Mouse (Mus musculus) brain, embryonic 14.5 days (tissue): ENCODE data around the gene Cabp4.

ENCODE experiments used
- CTCF ChIP-seq: fragments of 200-500 bp; IDR thresholded peaks from 2 replicates; pipeline ENCODE4 v1.5.1; 2012; ENCODE audit warnings: inconsistent platforms, mild to moderate bottlenecking, moderate library complexity, borderline replicate concordance; ENCODE audit not compliant: insufficient read depth, insufficient read length; ENCODE audit errors: extremely low read depth
- POLR2A ChIP-seq: fragments of 200-500 bp; IDR thresholded peaks from 2 replicates; pipeline ENCODE4 v1.6.1; 2012; ENCODE audit warnings: mild to moderate bottlenecking, inconsistent platforms, borderline replicate concordance; ENCODE audit not compliant: poor library complexity, insufficient read depth, insufficient read length, severe bottlenecking; ENCODE audit errors: extremely low read depth

DNA sequence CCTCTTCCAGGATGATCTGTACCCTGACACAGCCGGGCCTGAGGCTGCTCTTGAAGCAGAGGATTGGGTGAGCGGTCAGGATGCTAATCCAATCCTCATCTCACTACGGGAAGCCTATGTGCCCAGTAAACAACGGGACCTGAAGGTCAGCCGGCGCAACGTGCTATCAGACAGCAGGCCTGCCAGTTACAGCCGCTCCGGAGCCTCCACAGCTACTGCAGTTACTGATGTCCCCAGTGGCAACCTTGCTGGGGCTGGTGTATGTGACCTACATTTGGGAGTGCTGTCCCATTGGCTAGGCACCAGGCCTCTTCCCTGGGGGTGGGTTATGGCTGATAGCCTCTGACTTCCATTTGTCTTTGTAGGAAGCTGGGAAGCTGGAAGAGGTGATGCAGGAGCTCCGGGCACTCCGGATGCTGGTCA, 9.4 kb upstream of the Cabp4 start, which contains the start of gene Ptprcap:
- TF ChIP-seq CTCF (no peak), POLR2A (no peak)
